Mouse (Mus musculus) testis, adult 10 weeks (tissue): ENCODE results near the gene Sord. TPM values are rescaled to one million over a fixed set of nuclear protein-coding genes. Genes with fewer than 3 reads are reported as not detected.

Experiments used
- polyA plus RNA-seq: library from polyadenylated mRNA; stranded (reverse); fragments of 350-450 nt; fragmentation: Illumina TruSeq; extraction: RNeasy Lipid Tissue Mini Kit (QIAGEN cat#74804); gene quantifications from one replicate; pipeline ENCODE4 v1.2.3, GENCODE M21; 2014; ENCODE audit warnings: low read depth, low replicate concordance

Sord gene
- 1,442 TPM for polyA plus RNA-seq

GRCm38 (mm10) chr2:122234611-122235288 lies at the start of gene Sord:
Gene Sord, plus strand, starts transcription at chr2:122234749.

GRCm38 (mm10) chr2:122186106-122186505 lies 48.4 kb upstream of the Sord start, which contains the start of the genes Patl2 and Terb2:
Gene Patl2, minus strand, starts transcription at chr2:122186189.
Gene Terb2, plus strand, starts transcription at chr2:122186272.

GRCm38 (mm10) chr2:122298096-122298499 lies 63.5 kb downstream of the Sord start, which contains the start of gene Duox2:
Gene Duox2, minus strand, starts transcription at chr2:122298449.

GRCm38 (mm10) chr2:122298596-122299490 lies 64.3 kb downstream of the Sord start, which contains the start of gene Duoxa2:
Gene Duoxa2, plus strand, starts transcription at chr2:122298900.

GRCm38 (mm10) chr2:122313536-122313935 lies 79.0 kb downstream of the Sord start, which contains the start of gene Duoxa1:
Gene Duoxa1, minus strand, starts transcription at chr2:122313730.

Other genes with a start within 250 kb of the Sord start
- 41.6 TPM for gene Eif3j1, start 206.2 kb upstream of the Sord start, polyA plus RNA-seq
- gene Spg11, start 116.4 kb upstream of the Sord start, polyA plus RNA-seq = 5.5 TPM
- 233 TPM for gene B2m, start 87.1 kb upstream of the Sord start, polyA plus RNA-seq
- gene Trim69, start 74.0 kb upstream of the Sord start, polyA plus RNA-seq = 202 TPM
- gene Patl2, start 48.6 kb upstream of the Sord start, polyA plus RNA-seq = 0.29 TPM
- gene Terb2, start 48.5 kb upstream of the Sord start, polyA plus RNA-seq = 18.3 TPM
- not detected for gene Duox2, start 63.7 kb downstream of the Sord start, polyA plus RNA-seq
- gene Duoxa2, start 64.2 kb downstream of the Sord start, polyA plus RNA-seq = not detected
- gene Duoxa1, start 79.0 kb downstream of the Sord start, polyA plus RNA-seq = not detected
- not detected for gene Duox1, start 80.9 kb downstream of the Sord start, polyA plus RNA-seq
- 0.42 TPM for gene Shf, start 134.4 kb downstream of the Sord start, polyA plus RNA-seq
- 0.90 TPM for gene Slc28a2, start 191.7 kb downstream of the Sord start, polyA plus RNA-seq